Mouse (Mus musculus) c-Kit-negative CD71-positive TER-119-positive erythroid progenitor cells, embryonic 14.5 days (primary cell): ENCODE measurements around the gene Tut1.

Experiments
- DNase-seq: peaks from one replicate; pipeline ENCODE4 v3.0.0-alpha.2; 2013; ENCODE audit warnings: low read depth, low spot score

Tut1 gene

DNA sequence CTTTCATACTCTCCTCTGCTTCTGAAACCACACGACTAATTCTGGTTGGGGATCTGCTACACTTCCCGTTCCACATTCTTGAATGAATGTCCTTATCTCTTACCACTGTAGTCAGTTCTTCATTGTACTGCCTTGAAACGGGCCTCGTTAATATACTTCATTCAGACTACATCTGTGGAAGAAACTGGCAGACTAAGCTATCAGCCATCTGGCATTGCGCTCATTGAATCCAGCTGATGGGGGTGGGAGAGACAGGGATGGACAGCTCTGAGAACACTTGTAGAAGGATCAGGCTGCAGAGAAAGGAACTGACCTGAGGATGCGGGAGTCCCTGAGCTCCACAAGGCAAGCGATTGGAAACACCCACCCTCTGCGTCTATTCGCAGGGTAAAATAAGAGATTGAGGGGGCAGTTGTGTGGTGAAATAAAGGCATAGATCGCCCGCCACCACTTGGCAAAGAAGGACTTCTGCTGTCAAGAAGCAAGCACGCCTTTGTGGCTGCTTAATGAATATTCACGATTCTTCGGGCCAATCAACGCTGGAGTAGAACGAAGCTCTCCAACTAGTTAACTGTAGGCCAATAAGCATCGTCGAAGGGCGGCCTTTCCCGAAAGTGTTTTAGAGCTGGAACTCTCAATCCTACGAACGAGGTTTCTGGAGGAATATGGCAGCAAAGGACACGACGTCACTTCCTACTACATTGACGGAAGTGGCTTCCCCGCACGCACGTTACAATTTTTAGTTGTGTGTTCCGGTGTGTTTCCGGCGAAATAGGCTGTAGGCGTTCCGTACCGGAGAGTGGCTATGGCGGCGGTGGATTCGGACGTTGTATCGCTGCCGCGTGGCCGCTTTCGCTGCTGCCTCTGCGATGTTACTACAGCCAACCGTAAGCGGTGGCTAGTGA lies at the start of gene Tut1:
Tut1 (plus strand) TSS at position 713 of the 905 bp plus-strand sequence.
- peak; percentile 83 for DNase-seq

DNA sequence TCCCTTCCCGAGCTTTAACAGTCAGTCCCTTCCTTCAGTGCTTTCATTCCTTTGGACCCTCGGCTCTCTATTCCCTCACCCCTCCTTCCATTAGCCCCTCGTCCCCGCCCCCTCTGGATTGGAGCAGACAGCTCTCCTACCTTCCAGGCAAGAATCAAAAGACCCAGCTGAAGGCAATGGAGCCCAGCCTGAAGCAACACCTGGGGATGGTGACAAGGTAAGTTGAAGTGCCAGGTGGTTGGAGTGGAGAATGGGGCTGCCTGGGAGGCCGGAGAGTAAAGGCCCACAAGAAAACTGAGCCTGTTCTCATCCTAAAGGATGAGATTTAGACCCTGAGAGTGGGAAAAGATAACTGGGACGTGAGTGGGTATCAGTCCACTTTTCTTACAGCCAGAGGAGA lies 45.1 kb upstream of the Tut1 start:
- no peak for DNase-seq

DNA sequence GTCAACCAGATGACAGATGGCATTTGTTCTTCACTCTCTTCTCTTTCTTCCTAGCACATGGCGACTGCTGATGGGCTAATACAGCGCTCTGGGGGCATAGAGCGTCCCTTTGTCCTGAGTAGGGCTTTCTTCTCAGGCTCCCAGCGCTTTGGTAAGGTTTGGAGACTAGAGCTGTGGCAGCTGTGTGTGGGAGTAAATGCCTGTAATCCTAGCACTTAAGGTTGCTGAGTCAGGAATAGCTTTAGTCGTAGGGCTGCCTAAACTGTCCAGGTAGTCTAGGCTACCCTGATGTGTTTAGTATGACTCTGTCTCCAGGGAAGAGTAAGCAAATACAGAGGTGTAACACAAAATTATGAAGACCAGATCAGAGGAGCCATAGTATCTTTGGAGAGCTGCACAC lies 41.8 kb upstream of the Tut1 start:
- no peak for DNase-seq

DNA sequence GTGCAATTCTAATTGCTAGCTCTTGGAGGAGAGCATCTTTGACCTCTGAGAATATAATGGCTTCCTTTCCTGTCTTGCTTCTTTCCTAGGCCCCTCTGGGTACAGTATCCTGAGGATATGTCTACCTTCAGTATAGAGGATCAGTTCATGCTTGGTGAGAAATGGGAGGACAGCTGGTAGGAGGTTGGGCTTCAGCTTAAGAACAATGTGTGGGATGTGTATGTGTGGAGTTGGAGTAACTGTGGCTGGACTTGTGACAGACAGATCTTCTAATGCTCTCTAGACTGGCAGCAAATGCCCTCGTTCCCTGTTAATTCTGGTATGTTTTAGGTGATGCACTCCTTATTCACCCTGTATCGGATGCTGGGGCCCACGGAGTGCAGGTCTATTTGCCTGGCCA lies 39.4 kb upstream of the Tut1 start:
- no peak for DNase-seq

DNA sequence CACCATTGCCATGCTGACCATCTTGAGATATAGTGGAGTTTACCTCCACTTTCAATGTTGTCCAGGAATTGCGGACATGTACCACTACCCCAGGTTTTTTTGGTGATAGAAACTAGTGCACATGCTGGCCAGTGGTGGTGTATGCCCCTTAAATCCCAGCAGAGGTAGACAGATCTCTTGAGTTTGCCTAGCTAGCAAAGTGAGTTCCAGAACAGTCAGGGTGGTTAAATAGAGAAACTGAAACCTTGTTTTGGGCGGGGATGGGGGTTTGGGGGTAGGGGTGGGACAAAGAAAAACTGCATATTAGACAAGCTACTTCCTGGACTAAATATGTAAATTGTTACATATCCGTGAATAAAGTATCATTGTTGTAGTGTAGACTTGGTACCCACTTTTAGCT lies 34.6 kb upstream of the Tut1 start:
- no peak for DNase-seq

DNA sequence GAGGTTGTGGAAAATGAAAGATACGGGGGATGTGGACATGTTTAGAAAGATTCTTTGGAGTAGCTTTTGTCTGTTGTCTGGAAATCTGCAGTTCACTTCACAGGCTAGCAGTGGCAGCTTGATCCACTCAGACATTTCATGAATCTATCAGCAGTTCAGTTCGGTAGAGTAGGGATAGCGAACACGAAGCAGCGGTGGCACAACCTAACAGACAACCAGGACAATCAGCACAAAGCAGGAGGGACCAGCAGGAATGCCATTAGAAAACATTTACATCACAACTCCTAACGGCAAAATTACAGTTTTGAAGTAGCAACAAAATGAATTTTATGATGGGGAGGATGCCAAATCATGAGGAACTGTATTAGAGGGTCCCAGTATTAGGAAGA lies 34.0 kb upstream of the Tut1 start:
- DNase-seq, result no peak

DNA sequence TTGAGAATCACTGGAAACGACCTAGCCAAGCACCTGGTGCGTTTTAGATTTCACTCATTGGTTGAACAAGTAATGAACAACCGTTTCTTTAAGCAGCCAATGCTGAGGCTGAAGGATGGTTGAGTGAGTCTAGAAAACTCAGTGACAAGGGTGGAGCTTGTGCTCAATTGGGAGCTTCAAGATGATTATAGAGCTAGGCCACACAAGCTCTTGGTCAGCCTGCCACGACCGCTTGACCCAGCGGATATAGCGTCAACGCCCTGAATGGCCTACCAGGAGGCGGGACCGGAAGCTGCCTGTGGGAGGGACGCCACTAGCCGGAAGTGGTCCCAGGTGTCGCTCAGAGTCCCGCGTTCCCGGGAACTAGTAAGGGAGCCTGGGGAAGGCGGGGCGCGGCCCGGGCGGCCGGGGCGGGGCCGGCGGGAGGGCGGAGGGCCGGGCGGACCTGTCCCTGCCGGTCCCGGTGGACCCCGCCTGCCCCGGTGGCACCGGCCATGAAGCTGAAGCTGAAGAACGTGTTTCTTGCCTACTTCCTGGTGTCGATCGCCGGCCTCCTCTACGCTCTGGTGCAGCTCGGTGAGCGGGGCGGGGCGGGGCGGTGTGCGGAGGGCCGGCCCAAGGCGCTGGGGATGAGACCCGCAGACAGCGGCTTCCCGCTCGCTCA lies 33.4 kb upstream of the Tut1 start, which contains the start of gene B3gat3:
B3gat3 (plus strand) TSS at position 302 of the 664 bp plus-strand sequence.
- DNase-seq, result peak; percentile 86

DNA sequence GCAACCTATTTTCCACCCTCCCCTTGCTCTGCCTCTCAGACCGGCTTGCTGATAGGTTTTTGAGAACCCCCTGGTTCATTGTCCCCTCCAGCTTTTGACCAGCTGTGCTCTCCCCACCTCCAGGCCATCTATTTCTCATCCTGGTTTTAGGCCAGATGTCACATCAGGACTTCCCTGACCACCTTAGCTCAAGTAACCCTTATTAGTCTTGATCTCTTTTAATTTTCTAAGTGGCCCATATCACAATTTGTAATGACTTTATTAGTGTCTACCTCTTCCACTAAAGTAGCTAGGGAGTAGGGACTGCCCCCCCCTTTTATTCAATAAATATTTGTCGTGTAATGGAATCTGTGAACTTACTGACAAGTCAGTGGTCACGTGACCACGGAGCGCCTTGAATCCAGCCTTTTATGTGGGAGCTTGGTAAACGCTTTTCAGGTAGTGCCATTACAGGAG lies 32.8 kb upstream of the Tut1 start:
- peak; percentile 73 for DNase-seq

DNA sequence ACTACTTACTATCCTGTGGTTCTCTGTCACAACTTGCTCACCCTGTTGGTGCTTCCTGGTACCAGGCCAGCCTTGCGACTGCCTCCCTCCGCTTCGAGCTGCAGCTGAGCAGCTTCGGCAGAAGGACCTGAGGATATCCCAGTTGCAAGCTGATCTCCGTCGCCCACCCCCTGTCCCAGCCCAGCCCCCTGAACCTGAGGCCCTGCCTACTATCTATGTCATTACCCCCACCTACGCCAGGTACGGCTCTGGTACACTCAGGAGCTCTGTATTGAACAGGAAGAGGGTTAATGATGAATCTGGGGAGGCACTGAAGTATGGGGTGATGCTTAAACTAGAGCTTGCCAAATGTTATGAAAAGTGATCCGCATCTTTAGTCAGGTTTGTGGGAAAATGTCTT lies 31.9 kb upstream of the Tut1 start:
- DNase-seq, result no peak

DNA sequence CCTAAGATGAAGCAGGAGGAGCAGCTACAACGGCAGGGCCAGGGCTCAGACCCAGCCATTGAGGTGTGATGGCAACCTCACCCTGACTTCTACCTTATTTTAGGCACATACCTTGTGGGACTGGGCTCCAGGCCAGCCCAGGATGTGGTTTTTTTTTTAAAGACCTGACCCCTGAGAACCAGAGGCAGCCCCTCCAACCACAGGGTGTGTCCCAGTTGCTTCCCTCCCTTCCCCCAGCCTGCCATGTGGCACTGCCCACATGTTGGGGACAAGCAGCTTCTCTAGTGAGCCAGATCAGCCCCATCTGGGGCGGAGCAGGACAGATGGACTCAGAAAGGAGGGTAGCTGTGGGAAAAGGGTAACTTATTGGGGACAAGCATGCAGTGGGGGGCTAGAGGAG lies 26.9 kb upstream of the Tut1 start:
- DNase-seq, result no peak

DNA sequence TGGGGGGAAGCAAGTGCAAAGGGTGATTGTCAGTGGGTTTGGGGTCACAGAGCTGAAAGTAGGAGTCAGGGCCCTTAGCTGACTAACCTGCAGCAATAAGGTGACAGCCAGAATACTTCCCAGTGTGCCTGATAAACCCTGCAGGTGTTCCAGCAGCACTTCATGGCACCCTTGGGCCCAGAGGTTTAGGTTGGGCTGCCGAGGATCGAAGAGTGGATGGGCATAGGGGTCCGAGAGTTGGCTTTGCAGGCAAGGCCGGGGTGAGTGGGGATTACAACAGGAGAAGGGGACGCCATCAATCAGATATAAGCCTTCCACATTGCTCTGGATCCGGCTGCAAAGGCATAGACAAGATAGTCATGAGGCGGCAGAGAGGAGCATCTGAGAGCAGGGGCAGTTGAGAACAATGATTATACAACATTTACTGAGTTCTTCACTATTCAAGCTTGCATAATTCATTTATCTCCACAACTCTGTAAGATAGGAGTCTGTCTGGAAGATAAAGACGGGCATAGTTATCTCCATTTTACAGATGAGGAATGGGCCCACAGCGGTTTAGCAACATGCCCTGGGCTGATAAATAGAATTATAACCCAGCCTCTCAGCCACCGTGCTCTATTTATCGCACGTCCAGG lies 25.6 kb upstream of the Tut1 start:
- DNase-seq, result no peak

DNA sequence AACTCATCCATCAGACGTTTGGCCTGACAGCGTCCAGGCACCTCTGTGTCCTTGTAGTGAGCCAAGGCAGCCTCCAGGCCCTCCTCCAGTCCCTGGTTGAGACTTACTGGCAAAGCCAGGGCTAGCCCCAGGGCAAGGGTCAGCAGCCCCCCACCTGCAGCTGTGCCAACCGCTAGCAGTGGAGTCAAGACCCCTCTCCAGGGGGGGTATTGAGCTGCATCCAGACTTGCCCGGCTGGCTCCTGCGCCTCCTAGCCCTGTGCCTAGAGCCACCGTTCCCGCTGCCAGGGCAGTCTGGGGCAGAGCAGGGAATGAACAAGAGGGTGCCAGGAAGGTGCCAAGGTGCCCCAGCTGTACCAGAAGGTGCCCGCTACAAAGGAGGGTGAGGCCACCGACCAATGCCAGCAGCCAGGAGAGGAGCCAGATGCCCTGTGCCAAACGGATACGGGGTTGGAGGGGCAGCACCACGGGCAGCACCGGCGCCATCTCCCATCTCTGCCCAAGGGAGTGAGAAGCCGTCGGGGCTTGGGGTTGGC lies 24.9 kb upstream of the Tut1 start:
- DNase-seq, result no peak

DNA sequence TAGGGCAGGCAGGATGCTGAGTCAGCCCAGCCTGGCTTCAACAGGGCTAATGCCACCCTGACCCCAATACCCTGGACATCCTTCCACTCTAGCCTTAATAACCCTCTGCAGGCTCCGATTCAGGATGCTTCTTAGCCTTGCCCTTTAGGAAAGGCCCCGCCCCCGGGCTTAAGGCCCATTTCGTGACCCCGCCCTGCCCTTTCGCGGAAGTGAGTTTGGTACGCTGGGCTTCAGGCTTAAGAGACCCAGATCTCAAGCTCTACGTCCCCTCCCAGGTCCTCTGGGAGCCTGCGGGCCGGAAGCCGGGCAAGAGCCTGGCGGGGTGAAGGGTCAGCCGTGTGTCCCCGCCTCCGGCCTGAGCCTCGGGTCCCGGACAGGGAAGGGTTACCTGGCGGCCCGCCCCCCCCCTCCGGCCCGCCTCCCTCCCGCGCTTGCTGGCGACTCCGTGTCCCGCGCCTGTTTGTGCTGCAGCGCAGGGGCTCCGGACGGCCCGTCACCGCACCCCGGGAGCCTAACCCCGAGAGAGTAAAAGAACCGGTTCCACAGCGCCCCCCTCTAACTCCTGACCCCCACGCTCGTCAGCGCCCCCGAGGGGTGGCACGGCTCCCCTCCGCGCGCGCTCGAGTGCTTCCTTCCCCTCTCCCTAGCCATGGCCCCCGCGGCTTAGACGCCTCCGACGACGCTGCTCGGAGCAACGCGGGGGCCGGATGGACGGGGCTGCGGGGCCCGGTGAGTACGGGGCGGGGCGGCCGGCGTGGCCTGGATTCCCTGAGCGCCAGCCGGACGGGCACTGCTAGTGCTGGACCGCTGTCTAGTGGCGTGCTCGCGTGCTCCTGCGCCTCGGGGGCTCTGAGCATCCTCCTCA lies 24.2 kb upstream of the Tut1 start, which contains the start of the genes Rom1 and Eml3:
Rom1 (minus strand) TSS at position 133 of the 865 bp plus-strand sequence.
Eml3 (plus strand) TSS at position 329 of the 865 bp plus-strand sequence.
- DNase-seq, result peak; percentile 71

DNA sequence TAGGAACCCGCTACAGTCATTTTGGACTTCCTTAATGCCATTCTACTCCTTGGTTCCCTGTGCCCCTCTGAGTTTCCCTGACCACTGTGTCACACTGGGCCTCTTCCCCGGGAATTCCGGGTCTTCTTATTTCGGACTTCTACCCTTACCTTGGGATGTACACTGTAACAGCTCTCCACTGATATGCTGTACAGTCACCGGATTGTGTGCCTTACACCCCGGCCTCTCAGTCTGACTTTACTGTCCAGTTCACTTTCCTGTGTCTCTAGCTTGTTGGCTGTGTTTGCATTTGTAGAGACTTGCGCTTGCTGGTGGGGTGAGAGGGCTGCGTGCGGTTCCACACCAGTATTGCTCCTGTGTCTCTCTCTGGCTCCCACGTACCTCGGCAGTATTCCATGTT lies 23.5 kb upstream of the Tut1 start:
- no peak for DNase-seq

DNA sequence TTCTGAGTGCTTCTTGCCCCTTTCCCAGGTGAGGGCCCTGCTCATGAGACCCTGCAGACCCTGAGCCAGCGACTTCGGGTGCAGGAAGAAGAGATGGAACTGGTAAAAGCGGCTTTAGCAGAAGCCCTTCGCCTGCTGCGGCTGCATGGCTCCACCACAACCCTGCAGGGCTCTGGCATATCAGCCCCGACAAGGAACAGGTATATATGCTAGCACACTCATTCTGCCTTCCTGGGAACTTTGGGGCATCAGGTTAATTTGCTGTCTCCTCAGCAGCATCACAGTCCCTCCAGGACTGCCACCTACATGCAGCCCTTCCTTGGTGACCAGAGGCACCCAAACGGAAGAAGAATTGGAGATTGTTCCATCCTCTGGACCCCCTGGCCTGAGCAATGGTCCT lies 22.9 kb upstream of the Tut1 start:
- no peak for DNase-seq

DNA sequence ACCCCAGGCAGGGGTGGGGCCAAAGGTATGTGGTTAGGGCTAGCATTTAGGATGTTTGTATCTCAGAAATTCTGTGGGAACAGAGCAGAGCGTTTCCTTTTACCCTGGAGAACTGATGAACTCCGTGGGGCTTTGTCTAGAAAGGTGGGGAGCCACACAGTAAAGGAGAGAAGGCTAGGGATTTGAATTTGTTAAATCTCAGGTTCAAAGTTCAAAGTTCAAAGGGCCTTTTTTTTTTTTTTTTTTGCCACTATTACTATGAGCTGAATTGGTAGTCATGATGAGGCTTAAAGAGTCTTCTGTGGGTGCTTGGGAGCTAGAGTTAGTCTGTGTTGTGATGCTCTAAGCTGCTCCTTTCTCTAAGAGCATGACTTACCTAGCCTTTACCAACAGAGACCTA lies 16.9 kb upstream of the Tut1 start:
- DNase-seq, result no peak

DNA sequence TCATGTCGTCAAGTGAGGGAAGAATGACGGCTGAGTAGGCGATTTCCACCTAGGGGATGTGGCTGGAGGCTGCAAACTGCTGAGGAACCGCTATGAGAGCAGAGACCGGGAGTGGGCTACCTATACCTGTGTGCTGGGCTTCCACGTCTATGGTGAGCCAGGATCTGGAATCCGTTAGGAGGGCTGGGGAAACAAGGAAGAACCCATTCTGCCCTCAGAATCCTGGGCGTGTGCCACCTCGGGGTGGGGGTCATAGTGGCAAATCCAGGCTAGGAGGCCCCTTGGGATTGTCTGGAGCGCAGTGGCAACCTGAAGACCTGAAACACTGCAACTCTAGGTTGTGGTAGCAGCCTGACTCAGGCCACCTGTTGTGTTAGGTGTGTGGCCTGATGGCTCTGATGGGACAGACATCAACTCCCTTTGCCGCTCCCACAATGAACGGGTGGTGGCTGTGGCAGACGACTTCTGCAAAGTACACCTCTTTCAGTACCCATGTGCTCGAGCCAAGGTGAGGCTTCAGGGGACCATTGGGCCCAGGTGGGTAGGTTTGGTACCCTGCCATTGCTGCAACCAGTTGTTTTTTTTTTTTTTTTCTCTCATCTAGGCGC lies 13.0 kb upstream of the Tut1 start:
- DNase-seq, result no peak

DNA sequence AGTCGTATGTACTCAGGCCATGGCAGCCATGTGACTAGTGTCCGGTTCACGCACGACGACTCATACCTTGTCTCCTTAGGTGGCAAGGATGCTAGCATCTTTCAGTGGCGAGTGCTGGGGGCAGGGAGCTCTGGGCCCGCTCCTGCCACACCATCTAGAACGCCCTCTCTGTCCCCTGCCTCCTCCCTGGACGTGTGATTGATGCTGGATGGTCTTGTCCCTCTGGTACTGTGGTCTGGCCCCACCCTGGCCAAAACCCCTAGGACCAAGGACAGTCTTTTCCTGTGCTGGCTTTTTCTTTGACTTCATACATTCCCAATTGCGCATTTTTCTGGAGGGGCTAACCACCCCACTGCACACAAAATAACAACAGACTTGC lies 12.5 kb upstream of the Tut1 start:
- no peak for DNase-seq

DNA sequence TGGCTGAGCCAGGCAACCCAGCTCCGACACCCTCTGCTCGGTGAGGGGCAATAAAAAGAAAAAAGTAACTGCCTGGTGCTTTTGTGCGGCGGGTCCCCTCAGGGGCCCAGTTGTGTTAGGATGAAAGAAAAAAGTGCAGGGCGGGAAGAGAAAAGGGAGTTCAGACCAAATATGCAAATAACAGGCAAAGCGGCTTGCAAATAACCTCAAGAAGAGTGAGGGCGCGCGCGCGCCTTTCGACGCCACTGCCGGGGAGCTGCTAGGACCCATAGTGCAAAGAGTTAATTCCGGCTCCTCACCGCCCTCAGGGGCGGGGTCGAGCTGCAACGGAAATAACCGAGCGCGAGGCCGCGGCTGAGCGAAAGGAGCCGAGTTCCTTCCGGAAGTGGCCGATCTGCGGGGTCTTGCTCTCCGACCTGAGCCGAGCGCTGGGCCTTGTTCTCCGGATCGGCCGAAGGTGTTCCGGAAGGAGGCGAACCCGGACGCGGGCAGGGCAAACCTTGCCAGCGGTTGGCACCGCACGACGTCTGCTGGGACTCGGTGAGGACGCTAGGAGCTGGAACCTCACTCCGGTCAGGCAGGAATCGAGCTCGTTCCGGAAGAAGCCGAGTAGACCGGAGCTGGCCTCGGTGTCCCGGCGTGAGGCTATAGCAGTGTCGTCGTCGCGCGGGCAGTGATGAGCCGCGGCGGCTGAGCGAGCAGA lies 12.0 kb upstream of the Tut1 start, which contains the start of gene Mta2:
Mta2 (plus strand) TSS at position 361 of the 703 bp plus-strand sequence.
- DNase-seq, result peak; percentile 87
